Mouse (Mus musculus) cerebellum, adult 8-10 months (tissue): ENCODE measurements around the gene Ogt.

Source experiments
- DNase-seq: peaks from one replicate; pipeline ENCODE4 v3.0.0; 2022

Ogt gene

GRCm38 (mm10) chrX:101639741-101640166 is at the start of gene Ogt:
Ogt (plus strand) TSS chrX:101640060.
- peak; percentile 89 for DNase-seq

- DNase-seq, result no peak
Measured at GRCm38 (mm10) chrX:101616183-101616582, 23.7 kb upstream of the Ogt start.

GRCm38 (mm10) chrX:101617889-101618288 is 22.0 kb upstream of the Ogt start:
- no peak for DNase-seq

- DNase-seq, result no peak
Measured at GRCm38 (mm10) chrX:101620317-101620716, 19.5 kb upstream of the Ogt start.

- no peak for DNase-seq
Measured at GRCm38 (mm10) chrX:101622539-101622938, 17.3 kb upstream of the Ogt start.

GRCm38 (mm10) chrX:101636821-101637525 is 2.9 kb upstream of the Ogt start:
- DNase-seq, result no peak

- no peak for DNase-seq
Measured at GRCm38 (mm10) chrX:101638856-101639255, 1.0 kb upstream of the Ogt start.

- DNase-seq, result no peak
Measured at GRCm38 (mm10) chrX:101639306-101639705, 554 bp upstream of the Ogt start.

GRCm38 (mm10) chrX:101640194-101641160 is 617 bp downstream of the Ogt start:
- DNase-seq, result peak; percentile 33

GRCm38 (mm10) chrX:101641161-101641530 is 1.3 kb downstream of the Ogt start:
- DNase-seq, result no peak

GRCm38 (mm10) chrX:101642091-101642490 is 2.2 kb downstream of the Ogt start:
- DNase-seq, result no peak

- no peak for DNase-seq
Measured at GRCm38 (mm10) chrX:101645286-101645685, 5.4 kb downstream of the Ogt start.

GRCm38 (mm10) chrX:101646621-101647020 is 6.8 kb downstream of the Ogt start:
- DNase-seq, result no peak

- DNase-seq, result no peak
Measured at GRCm38 (mm10) chrX:101695686-101696085, 55.8 kb downstream of the Ogt start.

- DNase-seq, result no peak
Measured at GRCm38 (mm10) chrX:101697537-101697936, 57.7 kb downstream of the Ogt start.

GRCm38 (mm10) chrX:101698232-101698631 is 58.4 kb downstream of the Ogt start:
- DNase-seq, result no peak

GRCm38 (mm10) chrX:101705111-101705510 is 65.3 kb downstream of the Ogt start:
- no peak for DNase-seq

GRCm38 (mm10) chrX:101720401-101720800 is 80.5 kb downstream of the Ogt start:
- DNase-seq, result no peak

GRCm38 (mm10) chrX:101730010-101730409 is 90.2 kb downstream of the Ogt start:
- no peak for DNase-seq

GRCm38 (mm10) chrX:101732644-101733043 is 92.8 kb downstream of the Ogt start:
- no peak for DNase-seq

- no peak for DNase-seq
Measured at GRCm38 (mm10) chrX:101733288-101733687, 93.4 kb downstream of the Ogt start.

GRCm38 (mm10) chrX:101733828-101734319 is 94.0 kb downstream of the Ogt start, which contains the start of gene Cxcr3:
Cxcr3 (minus strand) TSS chrX:101734269.
- DNase-seq, result peak; percentile 5
